Mouse (Mus musculus): ENCODE measurements at regions not wholly inside any gene's neighbourhood (a gene's known extent, or its start where the extent isn't known, plus 50 kb on each side); places are given as distances from the start of the nearest gene placed in this dataset.

DNA sequence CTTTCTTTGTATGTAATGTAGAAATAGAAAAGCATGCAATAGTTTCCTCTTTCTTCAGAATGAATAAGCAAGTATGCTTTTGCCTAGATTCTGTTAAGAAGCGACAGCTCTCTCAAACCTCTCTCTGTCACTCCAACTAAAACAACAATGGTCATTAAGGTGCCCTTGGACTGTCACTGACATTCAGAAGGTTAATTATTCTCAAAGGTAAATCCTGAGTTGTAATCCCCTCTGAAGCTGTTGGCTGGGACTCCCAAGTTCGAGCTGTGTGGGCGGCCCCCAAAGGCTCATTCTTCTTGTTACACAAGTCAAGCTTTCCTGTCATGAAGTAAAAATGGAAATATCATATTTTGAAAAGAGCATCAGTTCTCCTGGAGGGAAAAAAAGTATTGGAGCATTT lies 153.6 kb upstream of the Cdkn3 start:
- TF ChIP-seq POLR2A (IDR thresholded peaks at IDR 0.05; ENCODE audit: control insufficient read depth in 1 of 2, insufficient read depth in 1 of 2, low read depth in 1 of 2, low read length in 2 of 2, poor library complexity in 1 of 2) (no peak), TBP (IDR thresholded peaks at IDR 0.05; ENCODE audit: low read depth, low read length) (no peak), RAD21 (IDR thresholded peaks at IDR 0.05; ENCODE audit: low read depth, low read length) (no peak), EP300 (IDR thresholded peaks at IDR 0.05; ENCODE audit: low read depth in 1 of 2, low read length in 2 of 2) (no peak), RCOR1 (IDR thresholded peaks at IDR 0.05; ENCODE audit: low read depth, low read length) (no peak), SIN3A (IDR thresholded peaks at IDR 0.05; ENCODE audit: low read length) (no peak), MYC (IDR thresholded peaks at IDR 0.05; ENCODE audit: low read depth, low read length) (no peak), USF1 (IDR thresholded peaks at IDR 0.05; ENCODE audit: low read depth, low read length) (no peak), NRF1 (IDR thresholded peaks at IDR 0.05; ENCODE audit: insufficient read depth, low read depth, low read length, poor library complexity, severe bottlenecking) (no peak), UBTF (IDR thresholded peaks at IDR 0.05; ENCODE audit: borderline replicate concordance, insufficient read depth, low read depth, low read length) (no peak), POLR2AphosphoS2 (IDR thresholded peaks at IDR 0.05; ENCODE audit: low read length) (no peak), ZMIZ1 (IDR thresholded peaks at IDR 0.05; ENCODE audit: low read depth, low read length) (no peak)
- no peaks in the 10 kb centered on the region for H3K36me3 ChIP-seq (ENCODE audit: control insufficient read depth in 1 of 2, insufficient read depth in 2 of 2, low read length in 2 of 2)
- DNase-seq (ENCODE audit: low read depth, low spot score) = no peak
- H3K79me2 ChIP-seq (ENCODE audit: control insufficient read depth, insufficient read depth, low read length, poor library complexity) = no peaks in the 10 kb centered on the region
- no peak overlapping the region for H3K9ac ChIP-seq (ENCODE audit: control insufficient read depth, low read depth, low read length, poor library complexity, severe bottlenecking)
- H3K4me3 ChIP-seq (ENCODE audit: control insufficient read depth in 1 of 2, insufficient read depth in 1 of 2, low read depth in 2 of 2, low read length in 2 of 2) = no peak overlapping the region
- no peaks in the 10 kb centered on the region for H3K27me3 ChIP-seq (ENCODE audit: control insufficient read depth in 1 of 2, insufficient read depth in 2 of 2, low read length in 2 of 2)
- H3K4me1 ChIP-seq (ENCODE audit: control insufficient read depth in 1 of 2, insufficient read depth in 2 of 2, low read length in 2 of 2) = no peaks in the 10 kb centered on the region
- no peak overlapping the region for H3K27ac ChIP-seq (ENCODE audit: control insufficient read depth, low read depth, low read length)
- no peaks in the 10 kb centered on the region for H3K9me3 ChIP-seq (replicated peaks; ENCODE audit: insufficient read depth, low read length)

DNA sequence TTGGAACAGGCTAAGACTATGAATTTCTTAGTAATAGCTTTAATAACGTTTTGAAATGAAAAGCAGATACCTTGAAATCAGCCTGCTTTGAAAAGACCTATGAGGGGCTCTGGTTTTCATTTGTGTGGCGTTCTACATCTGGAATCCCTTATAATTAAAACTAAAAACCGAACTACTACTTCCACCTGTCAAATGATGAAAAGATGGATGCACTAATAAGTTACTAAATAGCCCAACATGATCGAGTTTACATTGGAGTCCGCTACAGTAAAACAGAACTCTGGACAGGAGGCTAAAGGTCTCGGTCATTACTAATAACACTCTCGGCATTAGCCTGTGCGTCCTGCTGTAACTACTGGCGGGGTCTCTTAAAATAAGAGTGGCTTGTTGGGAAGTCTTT lies 154.3 kb upstream of the Cdkn3 start:
- Histone ChIP-seq H3K79me2 (ENCODE audit: control insufficient read depth, insufficient read depth, low read length, poor library complexity) (no peaks in the 10 kb centered on the region), H3K27ac (ENCODE audit: control insufficient read depth, low read depth, low read length) (no peak overlapping the region), H3K9me3 (replicated peaks; ENCODE audit: insufficient read depth, low read length) (no peaks in the 10 kb centered on the region), H3K9ac (ENCODE audit: control insufficient read depth, low read depth, low read length, poor library complexity, severe bottlenecking) (no peak overlapping the region), H3K36me3 (ENCODE audit: control insufficient read depth in 1 of 2, insufficient read depth in 2 of 2, low read length in 2 of 2) (no peaks in the 10 kb centered on the region), H3K4me1 (ENCODE audit: control insufficient read depth in 1 of 2, insufficient read depth in 2 of 2, low read length in 2 of 2) (no peaks in the 10 kb centered on the region), H3K27me3 (ENCODE audit: control insufficient read depth in 1 of 2, insufficient read depth in 2 of 2, low read length in 2 of 2) (peaks cover 0 to 2% of the 10 kb centered on the region in 2 experiments; a peak in 1 of 4 replicates), H3K4me3 (ENCODE audit: control insufficient read depth in 1 of 2, insufficient read depth in 1 of 2, low read depth in 2 of 2, low read length in 2 of 2) (no peak overlapping the region)
- no peak for TF ChIP-seq TBP (IDR thresholded peaks at IDR 0.05; ENCODE audit: low read depth, low read length)
- no peak for TF ChIP-seq MEF2A (IDR thresholded peaks at IDR 0.05; ENCODE audit: extremely low read depth, insufficient replicate concordance, low read depth, low read length, poor library complexity, severe bottlenecking)
- no peak for TF ChIP-seq SIN3A (IDR thresholded peaks at IDR 0.05; ENCODE audit: low read length)
- no peak for TF ChIP-seq JUND (IDR thresholded peaks at IDR 0.05; ENCODE audit: low read depth, low read length)
- no peak for TF ChIP-seq KAT2A (conservative IDR thresholded peaks at IDR 0.05; ENCODE audit: low read depth, low read length)
- TF ChIP-seq MYB (IDR thresholded peaks at IDR 0.05; ENCODE audit: low read depth, low read length) = no peak
- no peak for TF ChIP-seq MYC (IDR thresholded peaks at IDR 0.05; ENCODE audit: low read depth, low read length)
- TF ChIP-seq ZMIZ1 (IDR thresholded peaks at IDR 0.05; ENCODE audit: low read depth, low read length) = no peak
- no peak for DNase-seq (ENCODE audit: low read depth, low spot score)
